Mouse (Mus musculus) neural tube, embryonic 12.5 days (tissue): ENCODE measurements around the gene Myo1b. TPM values are rescaled to one million over a fixed set of nuclear protein-coding genes. Genes with fewer than 3 reads are reported as not detected.
"Not testable (repeated sequence)": the region's sequence is repeated elsewhere in the genome, so short reads cannot be mapped to it uniquely, and the experiment has no call there.

Source experiments
- ATAC-seq: fragments of 200-750 bp; cut with Nextera tagmentation; 2 replicates; pipeline ENCODE4 v1.8.0; 2017; ENCODE audit warnings: low read depth, mild to moderate bottlenecking, moderate TSS enrichment, moderate library complexity; ENCODE audit not compliant: low FRiP score
- H3K27ac ChIP-seq: fragments of 300-500 bp; sonication (generic); 2 replicates; pipeline ENCODE4 v1.5.1; 2016
- H3K27me3 ChIP-seq: fragments of 300-500 bp; sonication (generic); replicated peaks from 2 replicates; pipeline ENCODE4 v1.6.1; 2016; ENCODE audit warnings: mild to moderate bottlenecking
- H3K36me3 ChIP-seq: fragments of 300-500 bp; sonication (generic); 2 replicates; pipeline ENCODE4 v1.6.1; 2016; ENCODE audit warnings: mild to moderate bottlenecking
- H3K4me1 ChIP-seq: fragments of 300-500 bp; sonication (generic); 2 replicates; pipeline ENCODE4 v1.6.1; 2016
- H3K4me2 ChIP-seq: fragments of 300-500 bp; sonication (generic); replicated peaks from 2 replicates; pipeline ENCODE4 v1.6.1; 2016; ENCODE audit warnings: mild to moderate bottlenecking
- H3K4me3 ChIP-seq: fragments of 300-500 bp; sonication (generic); 2 replicates; pipeline ENCODE4 v1.5.1; 2016
- H3K9ac ChIP-seq: fragments of 300-500 bp; sonication (generic); 2 replicates; pipeline ENCODE4 v1.6.1; 2016; ENCODE audit warnings: mild to moderate bottlenecking
- H3K9me3 ChIP-seq: fragments of 300-500 bp; sonication (generic); 2 replicates; pipeline ENCODE4 v1.6.1; 2016; ENCODE audit warnings: mild to moderate bottlenecking
- whole genome bisulfite sequencing: fragments of 180-500 bp; shearing (Covaris S2); methylation state at CpG from one replicate; pipeline ENCODE4 v1.1.7; 2016; 5-methylcytosine and 5-hydroxymethylcytosine counted together
- polyA plus RNA-seq: library from polyadenylated mRNA; unstranded; fragments of >200 nt; fragmentation: Nextera tagmentation; extraction: Ambion mirVana; gene quantifications from 2 replicates; pipeline ENCODE4 v1.2.1, GENCODE M21; 2016

The Myo1b gene
- polyA plus RNA-seq, 1 experiment from 2014 or later = 119 TPM

DNA sequence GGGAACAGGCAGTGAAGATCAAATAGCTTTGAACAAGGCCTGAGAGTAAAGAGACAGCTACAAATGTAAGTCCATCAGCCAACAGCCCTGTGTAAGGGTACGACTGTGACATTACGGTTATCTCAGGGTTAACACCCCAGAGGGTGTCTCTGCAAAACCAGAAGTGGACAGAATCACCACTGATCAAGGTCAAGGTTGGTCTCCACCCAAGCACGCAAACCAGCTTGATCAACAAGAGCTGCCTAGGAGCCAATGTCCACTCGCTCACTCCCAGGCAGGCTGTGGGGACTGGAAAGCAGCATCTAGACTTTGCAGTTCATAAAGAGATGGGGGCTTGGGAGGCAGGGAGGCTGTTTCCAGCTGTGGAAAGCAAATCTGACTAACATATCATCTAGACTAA, 23.9 kb downstream of the Myo1b start:
- Histone ChIP-seq H3K4me3 (no peak overlapping the region), H3K36me3 (no peaks in the 10 kb centered on the region), H3K9me3 (no peaks in the 10 kb centered on the region), H3K4me2 (no peak overlapping the region), H3K9ac (no peak overlapping the region), H3K4me1 (peaks cover 24% of the 10 kb centered on the region), H3K27me3 (no peaks in the 10 kb centered on the region), H3K27ac (no peak overlapping the region)
- ATAC-seq = no peak
- WGBS = 94% methylated on average over 4 of the region's 4 CpGs

DNA sequence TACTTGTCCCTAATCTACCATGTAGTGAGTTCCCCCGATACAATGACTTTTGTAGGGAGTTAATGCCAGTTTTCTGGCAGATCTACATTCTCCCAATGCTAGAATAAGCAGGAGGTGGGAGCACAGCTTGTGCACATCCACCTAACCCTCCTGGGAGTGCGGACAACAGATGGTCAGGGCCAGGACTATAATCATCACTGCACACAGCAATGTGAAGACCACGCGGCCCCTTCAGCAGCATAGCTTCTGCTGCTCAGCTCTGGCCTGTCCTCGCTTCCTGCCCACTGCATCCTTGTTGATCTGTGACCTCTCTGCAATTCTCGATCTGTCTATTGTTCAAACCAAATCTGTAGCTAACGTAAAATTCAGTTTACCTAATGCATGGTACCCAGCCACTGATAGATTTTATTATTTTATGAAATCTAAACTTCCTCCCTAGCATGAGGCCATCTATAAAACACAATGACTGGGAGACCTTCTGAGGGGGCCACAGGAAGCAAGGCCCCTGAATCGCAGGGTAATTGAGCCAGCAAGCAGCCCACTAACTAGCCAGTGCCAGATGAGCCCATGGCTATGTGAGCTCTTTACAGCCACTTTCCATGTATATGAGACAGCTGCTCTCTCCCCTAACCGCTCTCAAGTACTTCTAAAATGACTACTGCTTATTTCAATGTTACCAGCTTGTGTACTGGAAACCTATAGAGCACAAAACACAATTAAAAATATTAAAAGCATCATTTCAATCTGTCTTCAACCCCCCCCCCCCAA, 27.6 kb downstream of the Myo1b start:
- no peak overlapping the region for H3K4me2 ChIP-seq
- no peak overlapping the region for H3K4me3 ChIP-seq
- H3K27me3 ChIP-seq = no peaks in the 10 kb centered on the region
- H3K4me1 ChIP-seq = peaks cover 26% of the 10 kb centered on the region
- no peak overlapping the region for H3K9ac ChIP-seq
- H3K9me3 ChIP-seq = no peaks in the 10 kb centered on the region
- no peaks in the 10 kb centered on the region for H3K36me3 ChIP-seq
- WGBS = 49% methylated on average over 9 of the region's 9 CpGs
- ATAC-seq = peak; percentile 88
- H3K27ac ChIP-seq = no peak overlapping the region

DNA sequence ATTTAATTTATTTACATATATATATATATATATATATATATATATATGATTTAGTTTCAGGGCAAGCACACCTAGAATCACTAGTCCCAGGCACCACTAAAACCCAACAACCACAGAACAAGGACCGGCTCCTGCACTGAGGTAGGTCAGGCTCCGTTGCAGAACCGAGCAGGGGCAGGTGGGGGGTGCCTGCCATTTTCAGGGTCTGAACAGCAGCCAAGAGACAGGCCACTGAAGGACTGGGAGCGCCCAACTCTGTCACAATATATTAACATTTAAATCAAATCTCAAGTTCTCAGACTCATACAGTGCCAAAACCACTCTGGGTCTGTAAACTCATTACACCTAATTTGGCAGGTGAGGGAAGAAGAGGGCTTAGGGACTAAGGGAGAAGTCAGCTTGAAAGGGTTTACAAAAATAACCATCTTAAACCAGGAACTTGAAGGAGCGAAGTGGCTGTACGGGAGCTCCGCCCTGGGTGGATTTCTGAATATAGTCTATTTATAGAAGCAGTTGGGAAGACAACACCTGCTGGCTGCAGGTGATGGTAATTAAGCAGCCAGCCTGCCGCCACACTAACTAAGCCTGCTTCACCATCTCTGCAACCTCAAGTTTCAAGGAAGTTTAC, 30.4 kb downstream of the Myo1b start:
- no peak overlapping the region for H3K9ac ChIP-seq
- no peaks in the 10 kb centered on the region for H3K9me3 ChIP-seq
- no peak overlapping the region for H3K4me3 ChIP-seq
- H3K27me3 ChIP-seq = no peaks in the 10 kb centered on the region
- no peak overlapping the region for H3K27ac ChIP-seq
- no peak for ATAC-seq
- H3K4me1 ChIP-seq = peaks cover 22% of the 10 kb centered on the region
- 0 out of 2 replicates have a peak, but pooled peaks cover 6% of the 10 kb centered on the region for H3K36me3 ChIP-seq
- 88% methylated on average over 8 of the region's 8 CpGs for WGBS
- no peak overlapping the region for H3K4me2 ChIP-seq

DNA sequence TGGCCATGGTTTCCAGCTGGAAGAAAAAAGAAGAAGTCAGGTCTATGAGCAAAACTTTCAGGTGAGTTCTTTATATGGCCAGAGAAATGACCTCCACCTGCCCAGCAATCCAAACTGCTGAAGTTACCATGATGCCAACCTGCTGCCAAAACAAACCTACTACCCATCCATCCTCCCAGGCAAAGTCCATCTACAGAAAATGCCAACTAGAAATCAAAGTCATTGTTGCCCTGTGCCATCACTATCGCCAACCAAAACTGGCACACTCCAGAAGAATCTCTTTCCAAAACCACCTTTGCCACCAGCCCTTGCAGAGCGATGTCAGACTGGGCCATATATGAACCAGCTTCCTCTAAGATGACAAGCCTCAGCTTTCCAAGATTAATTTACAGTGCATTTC, 32.7 kb downstream of the Myo1b start:
- Histone ChIP-seq H3K4me2 (no peak overlapping the region), H3K4me1 (peaks cover 30% of the 10 kb centered on the region), H3K27me3 (no peaks in the 10 kb centered on the region), H3K36me3 (0 out of 2 replicates have a peak, but pooled peaks cover 6% of the 10 kb centered on the region), H3K9me3 (no peaks in the 10 kb centered on the region), H3K9ac (no peak overlapping the region), H3K4me3 (no peak overlapping the region), H3K27ac (no peak overlapping the region)
- no peak for ATAC-seq
- 97% methylated on average over 2 of the region's 2 CpGs for WGBS

DNA sequence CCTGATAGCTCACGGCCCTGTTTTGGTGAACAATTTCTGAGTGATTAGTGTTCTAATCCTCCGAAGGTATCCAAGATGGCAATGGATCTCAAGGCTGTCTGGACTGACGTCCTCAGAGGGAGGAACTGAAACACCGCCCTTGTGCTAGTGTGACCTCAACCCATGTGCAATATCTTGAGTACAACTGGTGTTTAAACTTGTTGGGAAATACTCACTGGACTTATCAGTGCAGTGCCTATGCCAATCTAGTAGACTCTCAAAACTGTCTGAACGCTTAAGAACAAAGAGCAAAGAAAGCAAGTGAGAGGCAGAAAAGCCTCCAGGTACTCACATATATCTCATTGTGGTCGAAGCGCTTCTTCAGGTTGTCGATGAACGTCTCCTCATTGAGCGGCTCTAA, 33.1 kb downstream of the Myo1b start:
- H3K36me3 ChIP-seq = 0 out of 2 replicates have a peak, but pooled peaks cover 6% of the 10 kb centered on the region
- no peak for ATAC-seq
- no peaks in the 10 kb centered on the region for H3K27me3 ChIP-seq
- H3K27ac ChIP-seq = no peak overlapping the region
- H3K9ac ChIP-seq = no peak overlapping the region
- no peak overlapping the region for H3K4me2 ChIP-seq
- peaks cover 26% of the 10 kb centered on the region for H3K4me1 ChIP-seq
- no peak overlapping the region for H3K4me3 ChIP-seq
- WGBS = 96% methylated on average over 10 of the region's 10 CpGs
- H3K9me3 ChIP-seq = no peaks in the 10 kb centered on the region

DNA sequence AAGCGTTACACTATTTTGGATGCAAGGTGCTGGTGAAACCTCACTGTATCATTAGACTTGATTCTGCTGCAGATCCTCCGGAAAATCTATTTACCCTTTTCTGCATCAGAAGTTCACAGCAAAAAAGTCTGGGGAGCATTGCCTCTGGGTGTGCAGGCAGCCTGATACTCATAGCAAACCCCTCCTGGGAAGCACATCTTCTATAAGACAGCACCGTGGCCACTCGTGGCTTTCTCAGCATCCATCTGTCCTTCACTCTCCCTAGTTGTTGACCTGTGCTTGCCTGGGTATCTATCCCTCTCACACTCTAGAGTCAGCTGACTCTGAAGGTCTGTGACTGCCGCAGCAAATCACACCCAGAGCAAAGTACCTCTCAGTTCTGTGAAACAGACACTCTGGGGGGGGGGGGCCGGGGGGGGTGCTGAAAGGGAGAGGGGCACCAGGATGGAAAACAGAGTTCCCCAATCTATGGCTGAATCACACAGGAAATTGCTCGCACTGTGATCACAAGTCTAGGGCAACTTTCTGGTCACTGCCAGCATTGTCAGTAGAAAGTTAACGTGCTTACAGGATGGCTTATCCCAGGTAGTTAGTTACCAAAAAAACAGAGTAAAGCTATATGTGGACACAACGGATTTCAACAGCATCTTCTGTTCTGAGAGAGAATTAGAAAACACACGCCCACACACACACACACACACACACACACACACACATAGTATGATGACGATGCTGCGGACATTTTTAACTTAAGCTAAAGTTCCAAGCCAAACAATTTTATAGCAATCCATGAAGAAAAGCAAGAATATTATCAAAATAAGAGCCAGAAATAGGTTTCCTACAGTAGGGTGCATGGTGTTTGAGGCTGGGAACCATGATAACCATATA, 35.7 kb downstream of the Myo1b start:
- WGBS = 59% methylated on average over 12 of the region's 12 CpGs
- Histone ChIP-seq H3K4me2 (no peak overlapping the region), H3K4me1 (peaks cover 13% of the 10 kb centered on the region), H3K36me3 (0 out of 2 replicates have a peak, but pooled peaks cover 6% of the 10 kb centered on the region), H3K27ac (no peak overlapping the region), H3K27me3 (no peaks in the 10 kb centered on the region), H3K4me3 (no peak overlapping the region), H3K9me3 (no peaks in the 10 kb centered on the region), H3K9ac (no peak overlapping the region)
- ATAC-seq = 0 out of 2 replicates have a peak, but pooled peaks have one; percentile 50

DNA sequence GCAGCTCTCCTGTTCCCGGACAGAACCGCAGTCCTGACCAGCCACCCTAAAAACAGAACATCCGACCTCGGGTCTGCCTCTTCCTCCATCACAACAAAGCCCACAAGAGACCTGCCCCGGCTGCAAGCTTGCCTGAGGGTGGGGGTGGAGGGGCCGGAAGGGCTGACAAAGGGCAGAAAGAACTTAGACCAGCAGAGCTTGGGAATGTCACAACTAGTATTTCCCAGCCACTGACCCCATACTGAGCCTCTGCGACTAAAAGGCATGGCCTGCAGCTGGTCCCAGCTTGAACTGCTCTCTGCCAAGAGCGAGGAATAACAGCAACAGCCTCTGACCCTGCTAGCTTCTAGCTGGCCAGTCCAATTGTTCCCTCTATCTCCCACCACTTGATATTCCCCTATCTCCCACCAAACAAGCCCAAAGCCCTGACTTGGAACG, 36.5 kb downstream of the Myo1b start:
- Histone ChIP-seq H3K27ac (no peak overlapping the region), H3K9ac (no peak overlapping the region), H3K9me3 (no peaks in the 10 kb centered on the region), H3K4me3 (no peak overlapping the region), H3K4me1 (peaks cover 13% of the 10 kb centered on the region), H3K36me3 (0 out of 2 replicates have a peak, but pooled peaks cover 6% of the 10 kb centered on the region), H3K4me2 (no peak overlapping the region), H3K27me3 (no peaks in the 10 kb centered on the region)
- ATAC-seq = 0 out of 2 replicates have a peak, but pooled peaks have one; percentile 25
- WGBS = 9% methylated on average over 9 of the region's 9 CpGs

DNA sequence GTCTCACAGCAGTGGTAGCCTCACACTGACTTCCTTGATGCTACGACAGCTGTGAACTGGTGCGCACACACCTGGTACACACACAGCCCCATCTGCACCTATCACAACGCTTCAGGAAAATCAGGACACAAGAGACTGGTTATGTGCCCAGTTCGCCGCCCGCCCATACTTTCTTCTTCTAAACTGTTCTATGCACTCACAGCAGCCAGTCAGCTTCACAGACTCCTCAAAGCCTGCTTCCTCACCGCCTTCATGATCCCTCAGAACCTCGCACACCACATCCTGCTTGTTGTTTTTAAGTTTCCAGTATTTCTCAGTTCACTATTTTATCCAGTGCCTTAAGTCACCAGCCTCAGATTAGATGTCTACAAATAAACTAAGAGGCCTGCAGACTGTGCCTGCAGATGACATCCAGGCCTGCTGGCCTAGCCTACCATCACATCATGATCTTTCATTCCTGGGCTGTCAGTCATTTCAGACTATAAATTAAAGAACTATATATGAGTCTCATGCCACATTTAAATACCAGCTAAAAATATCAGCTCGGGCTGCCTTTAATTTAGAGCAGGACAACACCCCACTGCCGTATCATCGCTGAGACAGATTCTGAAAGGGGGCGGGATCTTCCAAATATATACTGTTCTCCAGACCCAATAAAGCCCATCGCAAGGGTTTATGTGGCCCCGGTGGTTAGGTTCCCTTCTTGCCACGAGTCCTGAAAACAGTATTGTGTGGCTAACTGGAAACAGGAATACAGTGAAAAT, 40.2 kb downstream of the Myo1b start:
- Histone ChIP-seq H3K4me2 (no peak overlapping the region), H3K27me3 (no peaks in the 10 kb centered on the region), H3K9ac (no peak overlapping the region), H3K27ac (no peak overlapping the region), H3K9me3 (no peaks in the 10 kb centered on the region), H3K36me3 (no peaks in the 10 kb centered on the region), H3K4me1 (peaks cover 15% of the 10 kb centered on the region), H3K4me3 (no peak overlapping the region)
- ATAC-seq = no peak
- 89% methylated on average over 15 of the region's 15 CpGs for WGBS

DNA sequence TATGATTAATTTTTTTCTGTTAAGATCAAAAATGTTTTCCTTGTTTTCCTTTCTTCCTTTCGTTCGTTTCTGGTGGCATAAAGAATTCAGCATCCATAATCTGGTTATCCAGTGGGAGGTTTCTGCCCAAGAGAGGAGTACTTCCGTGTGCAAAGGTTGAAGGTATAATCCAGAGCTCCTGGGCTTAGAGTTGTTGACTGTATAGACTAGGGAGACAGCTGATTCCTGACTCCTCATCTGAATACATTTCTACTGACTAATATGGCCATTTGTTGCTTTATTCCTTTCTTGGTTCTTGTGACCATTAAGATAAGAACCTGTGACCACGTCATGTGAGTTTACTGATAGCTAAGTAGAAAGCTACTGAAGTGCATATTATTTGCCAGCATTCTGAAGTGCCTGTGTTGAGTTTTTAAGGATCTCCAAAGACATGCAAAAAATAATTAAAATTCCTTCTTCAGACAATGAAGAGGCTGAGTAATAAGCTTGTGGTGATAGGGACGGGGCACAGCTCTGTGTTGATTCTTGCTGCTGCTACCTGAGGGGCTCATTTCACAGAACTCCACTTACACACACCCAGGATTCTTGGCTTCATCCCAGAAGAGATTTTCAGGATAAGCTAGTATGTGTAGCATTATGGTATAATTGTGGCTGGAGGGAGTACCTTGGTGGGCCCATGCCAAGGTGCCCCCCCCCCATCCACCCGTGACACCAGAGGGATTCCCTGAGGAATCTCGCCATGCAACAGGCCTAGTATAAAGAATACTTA, 43.2 kb downstream of the Myo1b start:
- Histone ChIP-seq H3K27me3 (no peaks in the 10 kb centered on the region), H3K9ac (no peak overlapping the region), H3K4me3 (no peak overlapping the region), H3K9me3 (no peaks in the 10 kb centered on the region), H3K27ac (no peak overlapping the region), H3K36me3 (no peaks in the 10 kb centered on the region; the same call in 1 of the 2 replicates), H3K4me2 (no peak overlapping the region), H3K4me1 (0 out of 2 replicates have a peak, but pooled peaks cover 2% of the 10 kb centered on the region)
- WGBS = 89% methylated on average over 7 of the region's 7 CpGs
- ATAC-seq = no peak

DNA sequence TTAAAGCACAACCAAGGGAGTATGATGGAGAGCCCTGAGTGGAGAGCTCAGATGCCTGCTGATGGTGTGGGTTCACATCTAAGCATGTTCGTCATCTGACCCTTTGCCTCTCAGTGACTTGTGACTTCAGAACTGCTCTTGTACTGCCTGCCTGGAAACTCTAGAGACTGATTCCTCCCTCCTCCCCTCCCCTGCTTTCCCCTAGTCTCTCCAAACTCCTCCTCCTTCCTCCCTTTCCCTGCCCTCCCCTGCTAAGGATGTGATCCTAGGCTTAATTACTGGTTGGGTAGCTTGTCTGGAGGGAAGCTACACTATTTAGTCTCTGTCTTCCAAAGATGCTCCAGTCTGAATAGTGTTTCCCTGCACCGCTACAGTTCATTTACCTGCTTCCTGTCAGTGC, 44.6 kb downstream of the Myo1b start:
- not testable (repeated sequence) for ATAC-seq, H3K36me3 ChIP-seq, H3K9ac ChIP-seq, H3K27ac ChIP-seq, H3K27me3 ChIP-seq, H3K4me1 ChIP-seq, H3K9me3 ChIP-seq, H3K4me2 ChIP-seq, H3K4me3 ChIP-seq
- WGBS = 84% methylated on average over 2 of the region's 2 CpGs

DNA sequence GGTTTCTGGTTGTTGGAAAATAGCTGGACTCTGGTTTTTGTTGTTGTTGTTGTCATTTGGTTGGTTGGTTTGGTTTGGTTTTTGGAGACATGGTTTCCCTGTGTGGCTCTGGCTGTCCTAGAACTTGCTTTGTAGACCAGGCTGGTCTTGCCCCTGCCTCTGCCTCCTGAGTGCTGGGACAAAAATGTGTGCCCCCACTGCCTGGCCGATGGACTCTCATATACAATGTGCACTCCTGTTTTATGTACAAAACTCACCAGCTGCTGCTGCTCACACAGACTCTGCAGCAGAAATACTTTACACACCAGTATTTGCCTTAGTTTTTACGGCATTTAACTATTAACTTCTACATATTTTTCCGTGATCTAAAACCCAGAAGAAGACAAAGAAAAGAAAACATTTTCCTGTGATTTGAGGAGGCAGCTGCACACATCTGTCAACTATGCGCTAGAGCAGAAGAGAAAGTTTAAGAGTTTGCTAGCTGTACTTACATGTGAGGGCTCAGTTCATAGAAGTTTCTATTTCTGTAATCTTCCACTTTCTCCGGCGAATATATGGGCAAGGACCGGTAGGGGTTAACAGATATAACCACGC, 52.9 kb downstream of the Myo1b start:
- Histone ChIP-seq H3K4me3 (no peak overlapping the region), H3K4me1 (no peaks in the 10 kb centered on the region), H3K27me3 (no peaks in the 10 kb centered on the region), H3K9ac (no peak overlapping the region), H3K27ac (no peak overlapping the region), H3K4me2 (no peak overlapping the region), H3K9me3 (no peaks in the 10 kb centered on the region), H3K36me3 (peaks cover 16% of the 10 kb centered on the region)
- 88% methylated on average over 8 of the region's 8 CpGs for WGBS
- no peak for ATAC-seq
